Mouse (Mus musculus) adrenal gland, adult 18-20 months (tissue): ENCODE measurements at regions not wholly inside any gene's neighbourhood (a gene's known extent, or its start where the extent isn't known, plus 50 kb on each side); places are given as distances from the start of the nearest gene placed in this dataset.

ENCODE experiments used
- DNase-seq, 2 experiments: peaks; one replicate each; pipeline ENCODE4 v3.0.0; 2021 to 2022; ENCODE audit warnings: low spot score in 2 of 2

- DNase-seq = no peak
Observed at GRCm38 (mm10) chr13:99782883-99783721, 117.8 kb downstream of the Cartpt start.

GRCm38 (mm10) chr13:99781616-99782015 lies 119.3 kb downstream of the Cartpt start:
- no peak for DNase-seq

- no peak for DNase-seq
Observed at GRCm38 (mm10) chr13:99780751-99781460, 120.0 kb downstream of the Cartpt start.

GRCm38 (mm10) chr13:99778747-99779146 lies 122.1 kb downstream of the Cartpt start:
- no peak for DNase-seq

- no peak for DNase-seq
Observed at GRCm38 (mm10) chr13:99777736-99778135, 123.2 kb downstream of the Cartpt start.

GRCm38 (mm10) chr13:99765965-99766364 lies 134.9 kb downstream of the Cartpt start:
- no peak for DNase-seq

- DNase-seq = no peak
Observed at GRCm38 (mm10) chr13:99764764-99765163, 136.1 kb downstream of the Cartpt start.

GRCm38 (mm10) chr13:99764097-99764714 lies 136.7 kb downstream of the Cartpt start:
- DNase-seq = no peak

GRCm38 (mm10) chr13:99761843-99762242 lies 139.0 kb downstream of the Cartpt start:
- DNase-seq = no peak

GRCm38 (mm10) chr13:99761423-99761822 lies 139.5 kb downstream of the Cartpt start:
- no peak for DNase-seq

GRCm38 (mm10) chr13:99760646-99761045 lies 140.2 kb downstream of the Cartpt start:
- DNase-seq = no peak

GRCm38 (mm10) chr13:99759256-99760044 lies 141.4 kb downstream of the Cartpt start:
- DNase-seq = no peak

- DNase-seq = no peak
Observed at GRCm38 (mm10) chr13:99754701-99755100, 146.2 kb downstream of the Cartpt start.

- DNase-seq = no peak
Observed at GRCm38 (mm10) chr13:99754251-99754652, 146.6 kb downstream of the Cartpt start.

- no peak for DNase-seq
Observed at GRCm38 (mm10) chr13:99753526-99753925, 147.4 kb downstream of the Cartpt start.

- DNase-seq = no peak
Observed at GRCm38 (mm10) chr13:99750729-99751128, 150.2 kb downstream of the Cartpt start.

GRCm38 (mm10) chr13:99749342-99749741 lies 151.5 kb downstream of the Cartpt start:
- DNase-seq = no peak

- no peak for DNase-seq
Observed at GRCm38 (mm10) chr13:99748128-99748527, 152.8 kb downstream of the Cartpt start.

GRCm38 (mm10) chr13:99745526-99745925 lies 155.4 kb downstream of the Cartpt start:
- no peak for DNase-seq

GRCm38 (mm10) chr13:99744790-99745120 lies 156.1 kb downstream of the Cartpt start:
- DNase-seq = no peak
